Mouse (Mus musculus) urinary bladder, postnatal 14 days (tissue): Measurements from ENCODE around the gene Islr2.

Source experiments
- DNase-seq: peaks from one replicate; pipeline ENCODE4 v3.0.0; 2021; ENCODE audit warnings: low spot score

Gene Islr2

GRCm38 (mm10) chr9:58220218-58220903, 16.2 kb upstream of the Islr2 start:
- DNase-seq, result peak; percentile 37

- DNase-seq, result no peak
Measured at GRCm38 (mm10) chr9:58218539-58218938, 14.4 kb upstream of the Islr2 start.

GRCm38 (mm10) chr9:58216402-58216801, 12.3 kb upstream of the Islr2 start:
- DNase-seq, result no peak

- no peak for DNase-seq
Measured at GRCm38 (mm10) chr9:58214519-58215180, 10.5 kb upstream of the Islr2 start.

- no peak for DNase-seq
Measured at GRCm38 (mm10) chr9:58213865-58214264, 9.7 kb upstream of the Islr2 start.

- DNase-seq, result no peak
Measured at GRCm38 (mm10) chr9:58213377-58213776, 9.3 kb upstream of the Islr2 start.

GRCm38 (mm10) chr9:58210304-58210627, 6.1 kb upstream of the Islr2 start:
- DNase-seq, result no peak

- no peak for DNase-seq
Measured at GRCm38 (mm10) chr9:58209462-58210303, 5.6 kb upstream of the Islr2 start.

GRCm38 (mm10) chr9:58206013-58206412, 1.9 kb upstream of the Islr2 start:
- DNase-seq, result no peak

GRCm38 (mm10) chr9:58204448-58205000, 405 bp upstream of the Islr2 start:
- DNase-seq, result peak; percentile 93

- no peak for DNase-seq
Measured at GRCm38 (mm10) chr9:58202676-58203453, 1.3 kb downstream of the Islr2 start.

GRCm38 (mm10) chr9:58201861-58202549, 2.1 kb downstream of the Islr2 start:
- DNase-seq, result no peak

- DNase-seq, result no peak
Measured at GRCm38 (mm10) chr9:58201091-58201842, 2.9 kb downstream of the Islr2 start.

GRCm38 (mm10) chr9:58200270-58201090, 3.6 kb downstream of the Islr2 start:
- DNase-seq, result no peak

GRCm38 (mm10) chr9:58199381-58200269, 4.5 kb downstream of the Islr2 start:
- DNase-seq, result no peak

GRCm38 (mm10) chr9:58198801-58199371, 5.2 kb downstream of the Islr2 start:
- no peak for DNase-seq

- peak; percentile 41 for DNase-seq
Measured at GRCm38 (mm10) chr9:58197781-58198701, 6.1 kb downstream of the Islr2 start.
